Mouse (Mus musculus): ENCODE measurements around the gene Rasd2.

The Rasd2 gene

DNA sequence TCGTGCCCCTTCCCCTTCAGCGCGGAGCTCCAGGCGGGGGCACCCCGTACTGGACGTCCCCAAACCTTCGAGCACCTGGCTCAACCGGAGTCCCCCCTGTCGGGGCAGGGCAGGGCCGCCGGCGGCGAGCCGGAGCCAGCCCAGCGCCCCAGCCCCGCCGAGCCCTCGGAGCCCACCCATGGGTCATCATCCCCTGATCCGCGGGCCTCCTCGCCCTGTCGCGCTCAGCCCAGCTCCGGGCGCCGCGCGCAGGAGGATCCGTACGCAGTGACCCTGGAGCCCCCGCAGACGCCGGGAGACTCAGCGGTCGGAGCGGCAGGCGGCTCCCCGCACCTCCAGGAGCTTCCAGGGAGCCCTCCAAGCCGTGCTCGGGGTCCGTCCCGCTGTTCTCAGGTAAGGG is at the start of gene Rasd2:
Rasd2 (plus strand) TSS at position 259 of the 400 bp plus-strand sequence.
- DNase-seq (ENCODE audit: low spot score in 2 of 2): no peak

DNA sequence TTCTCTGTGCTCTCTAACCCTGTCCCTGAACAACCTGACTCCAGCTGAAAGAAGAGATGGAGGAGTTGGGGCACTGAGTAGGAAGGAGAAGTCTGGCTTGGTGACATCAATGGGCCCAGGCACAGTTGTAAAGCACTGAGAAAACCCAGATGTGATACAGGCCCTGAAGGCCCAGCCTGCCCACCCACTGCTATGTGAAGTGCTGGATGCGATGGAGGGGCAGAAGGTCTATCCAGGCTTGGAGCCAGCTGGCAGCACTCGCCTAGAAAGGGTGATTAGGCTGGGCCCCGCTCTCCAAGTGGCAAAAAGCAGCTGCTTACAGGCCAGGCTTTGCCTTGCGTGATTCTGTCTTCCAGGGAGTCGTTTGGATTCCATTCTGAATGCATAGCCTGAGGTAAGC is 44.4 kb upstream of the Rasd2 start:
- DNase-seq (ENCODE audit: low spot score in 2 of 2): no peak

DNA sequence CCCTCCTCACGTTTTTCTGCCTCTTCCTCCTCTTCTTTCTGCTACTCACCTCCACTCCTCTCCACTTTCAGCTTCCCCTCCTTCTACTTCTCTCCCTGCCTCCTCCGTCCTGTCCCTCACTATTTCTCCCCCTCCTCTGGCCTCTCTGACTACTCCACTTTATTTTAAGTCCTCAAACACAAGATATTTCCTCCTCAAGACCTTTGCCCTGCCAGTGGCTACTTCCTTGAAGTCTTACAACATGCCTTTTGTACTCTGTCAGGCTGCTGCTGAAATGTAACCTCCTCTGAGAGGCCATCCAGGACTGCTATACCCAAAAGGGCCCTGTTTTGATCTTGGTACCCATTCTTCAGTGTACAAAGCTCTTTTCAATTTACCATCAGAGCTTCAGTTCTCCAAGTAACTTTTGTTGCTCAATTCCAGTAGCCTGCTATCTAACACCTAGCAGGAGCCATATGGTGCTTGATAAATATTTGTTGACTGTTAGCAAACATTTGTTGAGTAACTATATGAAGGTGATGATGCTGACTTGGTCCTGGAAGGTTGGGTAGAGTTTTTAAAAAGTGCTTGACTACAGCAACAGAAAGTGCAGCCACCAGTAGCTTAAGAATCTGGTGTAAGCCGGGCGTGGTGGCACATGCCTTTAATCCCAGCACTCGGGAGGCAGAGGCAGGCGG is 41.6 kb upstream of the Rasd2 start:
- DNase-seq (ENCODE audit: low spot score in 2 of 2): no peak

DNA sequence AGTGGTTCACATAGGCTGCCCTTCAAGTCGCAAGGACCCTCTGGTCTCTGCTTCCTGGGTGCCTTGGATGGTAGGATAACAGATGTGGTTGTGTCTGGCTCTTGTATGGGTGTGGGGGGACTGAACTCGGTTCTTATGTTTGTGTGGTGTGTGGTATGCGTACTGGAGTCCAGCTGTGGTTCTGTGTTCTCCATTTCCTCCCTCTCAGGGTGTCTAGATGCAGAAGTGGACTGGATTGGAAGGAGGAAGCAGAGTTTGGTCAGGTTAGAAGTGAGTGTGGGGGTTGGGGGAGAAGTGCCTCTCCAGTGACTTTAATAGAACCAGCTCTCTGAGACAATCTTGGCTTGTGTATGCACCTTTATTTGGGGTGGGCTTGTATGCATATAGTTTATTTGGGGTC is 20.7 kb upstream of the Rasd2 start:
- no peak for DNase-seq (ENCODE audit: low spot score in 2 of 2)

DNA sequence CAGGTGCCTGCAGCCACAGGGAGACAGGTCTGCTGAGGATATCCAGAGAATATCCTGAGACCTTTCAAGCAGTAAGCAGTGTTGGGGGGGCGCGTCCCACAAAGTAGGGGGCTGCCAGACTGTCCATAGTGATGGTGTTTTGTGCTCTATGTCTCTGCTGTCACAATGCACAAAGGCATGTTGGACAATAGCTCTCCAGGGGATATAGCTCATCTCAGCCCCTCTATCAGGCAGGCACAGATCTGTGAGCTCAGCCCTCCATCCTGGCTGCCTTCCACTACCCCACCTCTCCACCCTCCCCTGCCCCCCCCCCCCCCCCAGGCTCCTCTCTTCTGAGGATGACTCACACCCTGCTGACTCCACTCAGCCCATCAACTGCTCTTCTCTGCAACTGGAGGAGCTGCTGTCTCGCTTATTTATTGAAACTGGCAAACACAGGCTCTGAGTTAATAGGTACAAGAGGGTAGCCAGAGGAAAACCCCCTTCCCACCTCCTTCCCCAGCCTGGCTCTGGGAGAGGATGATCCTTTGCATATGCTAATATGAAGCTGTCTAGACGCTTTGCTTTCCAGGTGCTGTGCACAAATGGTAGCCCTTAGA is 19.2 kb upstream of the Rasd2 start:
- no peak for DNase-seq (ENCODE audit: low spot score in 2 of 2)

DNA sequence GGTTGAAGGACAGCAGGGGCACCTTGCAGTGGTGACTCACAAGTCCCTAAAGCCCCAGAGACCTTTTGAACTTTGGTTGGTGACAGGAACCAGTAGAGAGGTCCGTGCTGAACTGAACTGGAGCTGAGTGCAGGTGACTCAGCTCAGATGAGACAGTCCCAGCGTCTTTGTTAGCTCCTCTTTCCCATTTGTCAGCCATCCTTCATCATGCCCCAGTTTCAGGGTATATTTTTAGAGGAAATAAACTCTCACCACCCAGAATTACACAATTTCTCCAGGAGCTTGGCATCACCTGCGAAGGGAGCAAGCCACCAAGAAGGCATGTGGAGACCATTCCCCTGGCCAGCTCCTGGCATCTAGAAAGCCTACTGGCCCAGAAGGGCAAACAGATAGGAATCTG is 16.6 kb upstream of the Rasd2 start:
- no peak for DNase-seq (ENCODE audit: low spot score in 2 of 2)

DNA sequence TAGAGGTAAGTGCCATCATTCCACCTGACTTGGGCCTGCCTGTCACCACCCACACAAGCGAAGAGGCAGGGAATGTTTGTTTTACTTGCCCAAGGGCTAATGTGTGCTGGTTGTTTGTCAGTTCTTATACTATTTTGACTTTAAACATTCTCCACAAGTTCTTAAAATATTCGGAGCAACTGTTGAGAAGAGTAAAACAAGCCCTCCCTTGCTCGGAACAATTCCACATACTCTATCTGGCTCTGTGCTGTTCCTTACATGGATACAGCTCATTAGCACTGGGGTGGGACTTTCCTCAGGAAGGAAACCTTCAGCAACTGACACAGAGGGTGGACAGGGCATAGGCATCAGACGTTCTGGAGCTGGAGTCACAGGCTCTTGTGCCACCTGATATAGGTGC is 15.9 kb upstream of the Rasd2 start:
- DNase-seq (ENCODE audit: low spot score in 2 of 2): no peak

DNA sequence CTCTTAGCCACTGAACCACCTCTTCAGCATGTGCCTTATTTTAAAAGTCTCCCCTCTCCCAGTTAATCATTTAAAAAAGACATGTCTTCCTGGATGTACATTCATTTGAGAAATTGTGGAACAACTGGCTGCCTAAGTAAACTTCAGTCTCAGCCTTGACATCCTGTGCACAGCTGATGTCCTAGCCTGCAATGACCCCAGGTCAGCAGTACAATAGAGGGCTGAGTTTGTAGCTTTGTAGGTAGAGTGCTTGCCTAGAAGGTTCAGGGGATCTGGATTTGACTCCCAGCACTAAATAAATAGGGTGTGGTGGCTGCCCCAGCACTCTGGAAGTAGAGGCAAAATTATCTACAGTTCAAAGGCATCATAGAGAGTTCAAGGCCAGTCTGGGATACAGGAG is 15.4 kb upstream of the Rasd2 start:
- DNase-seq (ENCODE audit: low spot score in 2 of 2): no peak

DNA sequence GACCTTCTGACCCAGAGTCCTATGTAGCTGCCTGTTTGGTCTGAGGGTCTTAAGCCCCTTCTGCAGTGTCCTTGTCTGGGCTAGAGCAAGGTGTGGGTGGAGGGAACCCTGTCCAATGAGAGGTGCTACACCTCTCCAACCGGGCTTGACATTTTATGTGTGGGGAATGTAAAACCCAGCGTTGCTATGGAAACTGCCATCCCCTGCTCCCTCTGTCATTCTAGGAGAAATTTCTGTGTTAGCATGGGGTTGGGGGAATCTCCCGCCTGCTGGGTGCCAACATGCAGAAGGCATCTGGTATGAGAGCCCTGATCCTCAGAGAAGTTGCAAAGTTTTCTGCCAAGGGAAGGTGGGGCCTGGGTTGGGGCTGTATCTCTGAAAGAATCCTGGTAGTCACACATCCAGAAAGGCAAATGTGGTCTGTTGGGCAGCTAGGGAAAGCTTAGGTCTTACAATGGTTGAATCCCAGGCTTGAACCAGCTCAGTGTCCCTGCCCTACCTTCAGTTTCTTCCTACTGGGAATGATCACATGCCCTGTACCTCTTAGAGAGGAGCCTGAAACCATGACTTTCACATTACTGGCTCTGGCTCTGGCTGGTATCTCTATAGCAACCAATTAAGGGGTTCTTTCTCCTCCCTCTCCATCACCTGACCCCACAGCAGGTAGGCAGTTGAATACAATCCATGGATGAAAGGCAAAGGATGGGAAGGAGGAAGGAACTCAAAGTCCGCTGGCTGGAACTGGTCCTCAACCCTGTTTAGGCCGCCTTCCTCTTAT is 14.6 kb upstream of the Rasd2 start:
- no peak for DNase-seq (ENCODE audit: low spot score in 2 of 2)

DNA sequence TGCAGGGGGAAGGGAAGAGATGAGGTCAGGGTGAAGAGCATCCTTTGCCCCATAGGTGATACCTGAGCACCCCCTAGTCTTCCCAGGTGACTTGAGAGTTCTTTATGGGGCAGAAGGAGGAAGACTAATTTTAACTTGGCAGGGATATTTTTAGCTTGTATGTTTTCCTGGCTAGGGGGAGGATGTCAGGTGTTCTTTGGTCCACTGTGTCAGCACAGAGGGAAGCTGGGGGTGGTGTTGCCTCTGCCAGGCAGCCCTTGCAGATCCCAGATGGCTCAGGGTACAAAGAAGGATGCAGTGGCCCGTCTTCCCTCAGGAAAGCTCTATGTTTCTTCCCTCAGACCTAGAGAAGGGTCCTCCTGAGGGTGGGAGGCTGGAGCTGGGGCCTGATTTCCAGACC is 13.8 kb upstream of the Rasd2 start:
- DNase-seq (ENCODE audit: low spot score in 2 of 2): no peak

DNA sequence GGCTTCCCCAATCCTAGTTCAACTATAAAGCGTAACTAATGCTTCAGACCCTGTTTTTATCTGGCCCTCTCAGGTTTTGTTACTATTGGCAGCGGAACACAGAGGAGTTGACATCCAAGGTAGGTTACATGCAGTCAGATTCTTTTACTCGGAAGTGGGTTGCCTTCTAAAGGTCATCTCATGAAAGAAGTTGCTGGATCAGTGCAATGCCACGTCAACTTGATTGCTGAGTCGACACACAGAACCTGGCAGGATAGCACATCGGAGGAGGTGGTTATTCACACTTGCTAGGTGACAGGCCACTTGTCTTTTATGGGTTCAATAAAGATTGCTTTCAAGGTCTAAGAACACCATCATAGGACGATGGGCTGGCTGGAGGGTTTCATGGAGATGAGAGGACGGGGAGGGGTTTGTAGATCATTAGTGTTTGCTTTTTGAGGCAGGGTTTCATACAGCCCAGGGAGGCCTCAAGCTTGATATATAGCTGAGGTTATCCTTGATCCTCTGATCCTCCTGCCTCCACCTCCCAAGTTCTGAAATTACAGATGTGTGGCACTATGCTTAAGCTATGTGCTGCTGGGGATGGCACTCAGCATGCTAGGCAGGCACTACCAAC is 11.6 kb upstream of the Rasd2 start:
- no peak for DNase-seq (ENCODE audit: low spot score in 2 of 2)

DNA sequence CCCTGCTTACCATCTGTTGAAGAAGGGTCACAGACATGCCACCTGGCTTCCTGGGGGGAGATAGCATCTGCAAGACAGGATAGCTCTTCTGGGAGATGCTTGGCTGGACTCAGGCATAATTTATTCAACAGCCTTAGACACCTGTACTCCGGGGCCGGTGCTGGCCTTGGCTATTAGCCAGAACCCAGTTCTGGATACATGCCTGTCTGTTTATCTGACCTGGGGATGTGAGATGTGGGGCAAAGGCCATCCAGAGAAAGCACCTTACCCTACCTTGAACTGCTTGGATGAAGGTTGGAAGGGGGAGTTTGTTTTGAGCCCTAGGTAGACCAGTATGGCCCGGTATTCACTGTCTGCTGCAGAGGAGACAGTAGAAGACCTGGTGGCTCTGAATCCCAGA is 10.8 kb upstream of the Rasd2 start:
- no peak for DNase-seq (ENCODE audit: low spot score in 2 of 2)

DNA sequence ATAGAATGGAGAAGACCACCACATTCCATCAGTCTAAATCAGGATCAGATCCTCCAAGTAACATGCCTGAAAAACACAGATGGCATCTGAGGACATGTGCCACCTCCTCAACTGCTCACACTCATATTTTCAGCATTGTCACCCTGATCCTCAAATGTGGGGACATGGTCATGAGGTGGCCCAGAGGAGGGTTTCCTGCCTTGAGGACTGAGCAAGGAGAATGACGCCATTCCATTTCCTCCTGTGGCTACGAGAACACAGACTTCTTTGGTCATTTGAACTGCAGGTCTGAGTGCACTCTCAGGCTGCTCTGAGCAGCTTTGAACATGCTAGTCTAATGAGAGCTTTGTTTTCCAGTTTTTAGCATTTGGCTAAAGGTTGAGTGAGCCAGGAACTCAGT is 10.3 kb upstream of the Rasd2 start:
- DNase-seq (ENCODE audit: low spot score in 2 of 2): no peak

DNA sequence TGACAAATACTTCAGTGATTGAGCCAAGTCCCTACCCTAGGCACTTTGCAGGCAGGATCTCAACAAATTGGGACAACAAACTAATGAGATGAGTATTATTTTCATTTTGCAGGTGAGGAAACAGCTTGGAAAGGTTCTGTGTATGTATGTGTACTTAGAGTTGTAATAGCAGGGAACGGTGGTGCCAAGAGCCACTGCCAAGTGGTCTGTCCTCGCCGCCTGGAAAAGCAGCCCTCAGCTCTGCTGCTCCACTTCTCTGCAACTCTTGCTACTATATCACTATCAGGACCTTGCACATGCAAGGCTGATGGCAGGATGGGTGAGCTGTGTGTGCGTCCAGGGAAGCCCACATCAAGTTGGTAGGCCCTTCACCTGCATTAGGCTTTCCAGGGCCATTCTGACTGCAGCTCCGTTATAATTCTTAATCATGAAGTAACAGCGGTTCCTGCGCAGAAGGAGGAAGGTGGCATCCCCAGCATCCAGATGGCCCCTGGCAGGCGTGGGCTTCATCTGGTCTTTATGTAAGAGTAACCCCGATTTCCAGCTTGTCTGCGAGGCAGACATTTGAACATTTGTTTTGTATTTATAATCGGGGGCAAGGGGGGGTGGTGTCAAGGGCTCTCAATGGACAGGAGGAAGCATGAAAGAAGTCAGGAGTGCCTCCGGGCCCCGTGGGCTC is 9.4 kb upstream of the Rasd2 start:
- DNase-seq (ENCODE audit: low spot score in 2 of 2): no peak

DNA sequence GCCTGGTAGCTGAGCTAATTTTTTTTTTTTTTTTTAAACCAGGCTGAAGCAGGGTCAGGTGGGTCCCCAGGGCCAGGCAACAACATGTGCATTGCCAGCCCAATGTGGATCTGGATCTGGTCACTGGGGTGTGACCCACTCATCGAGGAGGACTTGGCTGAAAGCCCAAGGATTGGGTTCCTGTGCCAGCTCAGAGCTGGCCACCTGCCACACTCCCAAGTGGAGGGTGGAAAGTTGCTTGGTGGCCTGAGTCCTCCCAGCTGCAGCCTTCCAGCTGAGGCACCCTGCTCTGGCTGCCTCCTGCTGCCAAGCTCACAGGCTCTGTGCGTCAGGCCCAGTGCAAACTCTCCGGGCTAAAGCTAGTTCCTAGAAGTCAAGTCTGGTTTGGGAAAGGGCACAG is 2.3 kb upstream of the Rasd2 start:
- DNase-seq (ENCODE audit: low spot score in 2 of 2): no peak

DNA sequence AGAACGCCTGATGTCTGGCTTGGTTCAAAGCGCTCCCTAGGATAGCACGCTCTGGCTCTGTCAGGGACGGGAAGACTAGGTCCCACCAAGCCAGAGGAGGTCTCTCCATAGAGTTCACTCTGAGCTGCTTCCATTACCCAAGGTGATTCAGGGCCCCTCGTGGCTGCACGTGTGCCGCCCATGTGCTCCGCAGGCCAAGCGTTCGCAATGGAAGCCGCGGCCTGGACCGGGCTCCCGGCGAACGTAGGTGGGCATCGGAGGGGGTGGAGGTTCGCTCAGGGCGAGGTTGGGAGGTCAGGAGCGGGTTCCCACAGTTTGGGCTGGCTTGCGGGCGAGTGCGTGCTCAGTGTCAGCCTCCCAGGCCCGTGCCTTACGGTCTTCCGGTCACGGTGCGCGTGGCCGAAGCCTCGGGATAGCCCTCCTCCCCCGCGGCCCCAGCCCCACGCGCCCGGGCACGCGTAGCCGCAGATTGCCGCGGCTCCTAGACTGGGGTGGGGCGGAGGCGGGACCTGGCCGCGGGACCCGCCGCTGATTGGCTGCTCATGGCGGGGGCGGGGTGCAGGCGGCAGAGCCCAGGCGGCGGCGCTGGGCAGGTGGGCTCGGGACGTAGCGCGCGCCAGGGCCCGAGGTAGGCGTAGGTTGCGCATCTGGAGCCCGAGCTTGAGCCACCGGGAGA is 975 bp upstream of the Rasd2 start:
- DNase-seq (ENCODE audit: low spot score in 2 of 2): peak; percentile 3 to 12

DNA sequence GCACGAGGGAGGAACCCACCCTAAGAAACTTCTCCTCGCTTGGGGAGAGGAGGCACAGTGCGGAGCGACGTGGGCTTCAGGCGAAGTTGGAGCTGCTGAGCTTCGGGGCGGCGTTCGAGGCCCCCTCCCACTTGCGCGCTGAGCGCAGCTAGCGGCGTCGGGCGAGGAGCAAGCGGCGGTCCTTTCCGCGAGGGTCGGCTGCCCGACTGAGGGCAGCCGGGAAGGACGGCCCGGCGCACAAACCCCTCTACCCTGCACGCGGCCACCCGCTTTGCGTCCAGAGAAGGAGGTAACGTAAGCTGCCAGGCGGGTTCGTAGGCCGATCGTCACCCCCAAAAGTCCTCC is 465 bp upstream of the Rasd2 start:
- DNase-seq (ENCODE audit: low spot score in 2 of 2): no peak

DNA sequence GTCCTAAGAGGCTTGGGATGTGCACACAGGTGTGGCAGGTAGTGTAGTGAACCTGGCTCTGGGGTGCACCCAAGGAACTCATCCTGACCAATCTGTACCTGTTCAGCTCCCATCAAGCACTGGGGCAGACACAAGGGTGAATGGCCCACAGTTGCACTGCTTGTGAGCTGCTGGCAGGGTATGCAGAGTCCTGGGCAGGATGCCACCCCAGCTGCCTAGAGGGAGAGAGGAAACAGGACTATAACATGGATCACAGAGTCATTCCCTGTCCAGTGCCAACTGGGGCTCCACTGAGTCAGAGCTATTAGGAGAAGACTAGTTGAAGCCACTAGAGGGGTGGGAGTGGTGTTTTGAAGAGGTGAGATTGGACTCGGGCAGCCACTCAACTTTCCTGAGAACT is 1.3 kb downstream of the Rasd2 start:
- no peak for DNase-seq (ENCODE audit: low spot score in 2 of 2)

DNA sequence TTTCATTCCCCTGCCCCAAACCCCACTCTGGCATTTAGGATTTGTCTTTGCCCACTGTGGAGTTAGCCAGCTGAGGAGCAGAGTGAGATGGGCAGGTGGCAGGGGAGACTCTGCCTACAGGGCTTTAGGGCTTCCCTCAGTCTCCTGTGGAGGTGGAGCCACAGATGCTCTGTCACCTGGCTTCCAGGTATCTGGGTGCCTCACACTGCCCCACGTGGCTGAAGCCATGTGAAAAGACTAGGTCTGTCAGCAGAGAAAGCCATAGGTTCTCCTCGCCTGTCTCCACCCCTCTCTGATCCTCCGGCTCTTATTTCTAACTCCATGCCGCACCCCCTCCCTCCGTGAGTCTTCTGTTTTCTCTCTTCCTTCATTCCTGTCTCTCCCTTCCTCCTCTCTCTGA is 2.2 kb downstream of the Rasd2 start:
- no peak for DNase-seq (ENCODE audit: low spot score in 2 of 2)

DNA sequence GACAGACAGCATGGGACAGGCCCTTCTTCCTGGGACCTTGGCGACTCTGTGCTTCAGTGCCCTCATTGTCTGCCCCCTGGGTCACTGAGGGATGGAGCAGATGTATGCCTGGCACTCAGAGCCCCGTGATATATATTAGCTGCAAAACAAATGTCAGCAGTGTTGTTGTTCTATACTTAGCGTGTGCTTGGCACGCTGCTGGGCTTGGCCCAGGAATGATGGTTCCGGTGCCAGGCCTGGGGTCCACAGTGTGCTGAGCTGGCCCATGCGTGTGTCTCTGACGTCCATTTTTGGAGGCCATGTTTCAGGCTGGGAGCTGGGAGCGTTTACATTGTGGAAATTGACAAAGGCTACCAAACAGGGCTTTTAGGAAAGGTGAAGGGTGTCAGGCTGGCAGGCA is 3.1 kb downstream of the Rasd2 start:
- no peak for DNase-seq (ENCODE audit: low spot score in 2 of 2)

DNA sequence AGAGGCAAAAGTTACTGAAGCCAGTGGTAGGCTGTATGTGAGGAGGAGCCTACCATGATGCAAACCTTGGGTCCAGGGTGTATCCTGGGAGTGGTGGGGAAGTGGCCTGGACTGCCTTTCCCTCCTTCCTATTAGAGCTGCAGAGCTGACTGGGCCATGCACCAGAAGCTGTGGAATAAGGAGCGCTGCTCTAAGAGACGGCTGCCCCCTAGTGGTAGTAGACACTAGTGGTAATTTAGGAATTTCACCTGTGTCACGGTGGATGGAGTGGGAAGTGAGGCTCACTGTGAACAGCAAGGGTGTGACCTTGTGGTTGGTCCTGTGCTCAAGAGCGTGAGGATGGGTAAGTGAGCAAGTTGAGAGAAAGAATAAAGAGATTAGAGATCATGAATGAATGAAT is 4.2 kb downstream of the Rasd2 start:
- DNase-seq (ENCODE audit: low spot score in 2 of 2): peak in 1 of 2 experiments; percentile 16

All from natural killer cell, adult 2 months (primary cell).